Mouse (Mus musculus): Measurements from ENCODE around the gene Atp7b.

Gene Atp7b

GRCm38 (mm10) chr8:22059821-22060445 is at the start of gene Atp7b:
Gene Atp7b, minus strand, starts transcription at chr8:22060305.
- no peak for DNase-seq (ENCODE audit: low spot score)

GRCm38 (mm10) chr8:22107020-22107419 is 46.9 kb upstream of the Atp7b start:
- no peak for DNase-seq (ENCODE audit: low spot score)

- DNase-seq (ENCODE audit: low spot score): no peak
Measured at GRCm38 (mm10) chr8:22091568-22091967, 31.5 kb upstream of the Atp7b start.

GRCm38 (mm10) chr8:22089226-22089625 is 29.1 kb upstream of the Atp7b start:
- DNase-seq (ENCODE audit: low spot score): no peak

- DNase-seq (ENCODE audit: low spot score): no peak
Measured at GRCm38 (mm10) chr8:22079313-22080007, 19.4 kb upstream of the Atp7b start.

- no peak for DNase-seq (ENCODE audit: low spot score)
Measured at GRCm38 (mm10) chr8:22061126-22061525, 1.0 kb upstream of the Atp7b start.

GRCm38 (mm10) chr8:22060446-22060889 is 363 bp upstream of the Atp7b start, which contains the start of gene Alg11:
Gene Alg11, plus strand, starts transcription at chr8:22060721.
- DNase-seq (ENCODE audit: low spot score): peak; percentile 69

- DNase-seq (ENCODE audit: low spot score): no peak
Measured at GRCm38 (mm10) chr8:22059153-22059738, 859 bp downstream of the Atp7b start.

- no peak for DNase-seq (ENCODE audit: low spot score)
Measured at GRCm38 (mm10) chr8:22058368-22058767, 1.7 kb downstream of the Atp7b start.

- DNase-seq (ENCODE audit: low spot score): no peak
Measured at GRCm38 (mm10) chr8:22056850-22057249, 3.3 kb downstream of the Atp7b start.

GRCm38 (mm10) chr8:22055492-22055877 is 4.6 kb downstream of the Atp7b start:
- no peak for DNase-seq (ENCODE audit: low spot score)

GRCm38 (mm10) chr8:22054674-22055491 is 5.2 kb downstream of the Atp7b start:
- DNase-seq (ENCODE audit: low spot score): no peak

- no peak for DNase-seq (ENCODE audit: low spot score)
Measured at GRCm38 (mm10) chr8:22047699-22048464, 12.2 kb downstream of the Atp7b start.

GRCm38 (mm10) chr8:22043706-22044105 is 16.4 kb downstream of the Atp7b start:
- no peak for DNase-seq (ENCODE audit: low spot score)

GRCm38 (mm10) chr8:22042515-22042914 is 17.6 kb downstream of the Atp7b start:
- DNase-seq (ENCODE audit: low spot score): no peak

GRCm38 (mm10) chr8:22040153-22040509 is 20.0 kb downstream of the Atp7b start:
- DNase-seq (ENCODE audit: low spot score): no peak

- DNase-seq (ENCODE audit: low spot score): no peak
Measured at GRCm38 (mm10) chr8:22039468-22040152, 20.5 kb downstream of the Atp7b start.

- no peak for DNase-seq (ENCODE audit: low spot score)
Measured at GRCm38 (mm10) chr8:22037022-22037421, 23.1 kb downstream of the Atp7b start.

GRCm38 (mm10) chr8:22036137-22036536 is 24.0 kb downstream of the Atp7b start:
- no peak for DNase-seq (ENCODE audit: low spot score)

GRCm38 (mm10) chr8:22030990-22031389 is 29.1 kb downstream of the Atp7b start:
- DNase-seq (ENCODE audit: low spot score): no peak

GRCm38 (mm10) chr8:22028973-22029372 is 31.1 kb downstream of the Atp7b start:
- DNase-seq (ENCODE audit: low spot score): no peak

Data from ovary, postnatal 10 days (tissue).